Mouse (Mus musculus) liver, embryonic 12.5 days (tissue): Measurements from ENCODE around the gene Utp11. TPM values are rescaled to one million over a fixed set of nuclear protein-coding genes. Genes with fewer than 3 reads are reported as not detected.

ENCODE experiments used
- ATAC-seq: fragments of 200-750 bp; cut with Nextera tagmentation; 2 replicates; pipeline ENCODE4 v1.8.0; 2017; ENCODE audit warnings: moderate number of reproducible peaks, mild to moderate bottlenecking, moderate library complexity
- H3K27ac ChIP-seq: fragments of 300-500 bp; sonication (generic); 2 replicates; pipeline ENCODE4 v1.5.1; 2016; ENCODE audit warnings: mild to moderate bottlenecking
- H3K27me3 ChIP-seq: fragments of 300-500 bp; sonication (generic); replicated peaks from 2 replicates; pipeline ENCODE4 v1.6.1; 2016; ENCODE audit warnings: mild to moderate bottlenecking, moderate library complexity
- H3K36me3 ChIP-seq: fragments of 300-500 bp; sonication (generic); 2 replicates; pipeline ENCODE4 v1.6.1; 2016; ENCODE audit warnings: mild to moderate bottlenecking, moderate library complexity
- H3K4me1 ChIP-seq: fragments of 300-500 bp; sonication (generic); 2 replicates; pipeline ENCODE4 v1.6.1; 2016
- H3K4me2 ChIP-seq: fragments of 300-500 bp; sonication (generic); 2 replicates; pipeline ENCODE4 v1.6.1; 2016; ENCODE audit warnings: mild to moderate bottlenecking, moderate library complexity
- H3K4me3 ChIP-seq: fragments of 300-500 bp; sonication (generic); 2 replicates; pipeline ENCODE4 v1.5.1; 2016; ENCODE audit warnings: mild to moderate bottlenecking, moderate library complexity
- H3K9ac ChIP-seq: fragments of 300-500 bp; sonication (generic); 2 replicates; pipeline ENCODE4 v1.6.1; 2016; ENCODE audit warnings: mild to moderate bottlenecking, moderate library complexity
- H3K9me3 ChIP-seq: fragments of 300-500 bp; sonication (generic); replicated peaks from 2 replicates; pipeline ENCODE4 v1.6.1; 2016; ENCODE audit warnings: mild to moderate bottlenecking, moderate library complexity
- WGBS: fragments of 180-500 bp; shearing (Covaris S2); methylation state at CpG from one replicate; pipeline ENCODE4 v1.1.7; 2016; ENCODE audit not compliant: insufficient replicate concordance; 5-methylcytosine and 5-hydroxymethylcytosine counted together
- polyA plus RNA-seq: library from polyadenylated mRNA; unstranded; fragments of >200 nt; fragmentation: Nextera tagmentation; extraction: Ambion mirVana; gene quantifications from 2 replicates; pipeline ENCODE4 v1.2.1, GENCODE M21; 2016

The Utp11 gene
- polyA plus RNA-seq, 1 experiment from 2014 or later = 51.4 TPM

DNA sequence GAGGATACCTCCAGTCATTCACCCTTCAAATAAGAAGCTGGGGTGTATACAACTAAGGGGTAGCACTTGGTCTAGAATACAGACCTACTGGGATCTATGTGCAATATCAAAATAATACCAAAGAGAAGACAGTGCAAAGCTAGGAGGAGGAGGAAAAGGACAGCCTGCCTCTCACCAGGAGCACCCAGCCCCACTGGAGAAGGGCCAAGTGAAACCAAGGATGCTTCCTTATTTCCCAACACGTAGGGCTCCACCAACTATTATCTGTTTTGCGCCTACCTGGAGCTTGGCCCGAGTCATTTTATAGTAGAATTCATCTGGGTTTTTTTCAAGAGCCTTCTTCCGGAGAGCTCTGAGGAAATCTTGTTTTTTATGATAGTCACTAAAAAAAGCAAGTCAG is 9.9 kb downstream of the Utp11 start:
- H3K27me3 ChIP-seq = no peaks in the 10 kb centered on the region
- peaks cover 90% of the 10 kb centered on the region for H3K36me3 ChIP-seq
- peaks cover 11% of the 10 kb centered on the region; the same call in 1 of the 2 replicates for H3K4me1 ChIP-seq
- no peak overlapping the region for H3K4me2 ChIP-seq
- no peak overlapping the region for H3K27ac ChIP-seq
- H3K9me3 ChIP-seq = no peaks in the 10 kb centered on the region
- H3K9ac ChIP-seq = no peak overlapping the region
- H3K4me3 ChIP-seq = no peak overlapping the region
- no peak for ATAC-seq
- WGBS = 83% methylated on average over 4 of the region's 4 CpGs

DNA sequence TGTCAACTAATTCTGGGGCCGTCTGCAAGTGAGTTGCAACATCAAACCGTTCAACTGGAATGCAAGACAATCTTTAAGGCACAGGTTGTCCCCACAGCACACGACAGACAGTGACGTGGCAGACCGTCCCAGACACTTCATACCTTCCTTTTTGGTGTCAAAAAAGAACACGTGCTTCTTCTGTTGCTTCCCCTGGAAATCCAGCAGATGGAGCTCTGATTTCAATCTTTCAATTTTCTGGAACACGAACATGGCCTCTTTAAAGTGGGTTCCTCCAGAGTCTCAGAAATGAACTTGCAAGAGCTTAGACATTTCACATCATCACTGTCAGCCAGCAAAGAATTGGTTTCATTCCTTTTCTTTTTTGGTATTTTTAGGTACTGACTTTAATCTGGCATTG is 11.1 kb downstream of the Utp11 start:
- 67% methylated on average over 7 of the region's 7 CpGs for WGBS
- ATAC-seq = no peak
- H3K4me1 ChIP-seq = peaks cover 11% of the 10 kb centered on the region; the same call in 1 of the 2 replicates
- no peak overlapping the region for H3K9ac ChIP-seq
- no peaks in the 10 kb centered on the region for H3K27me3 ChIP-seq
- no peak overlapping the region for H3K4me2 ChIP-seq
- no peak overlapping the region for H3K4me3 ChIP-seq
- H3K9me3 ChIP-seq = no peaks in the 10 kb centered on the region
- H3K27ac ChIP-seq = no peak overlapping the region
- H3K36me3 ChIP-seq = peaks cover 91% of the 10 kb centered on the region

DNA sequence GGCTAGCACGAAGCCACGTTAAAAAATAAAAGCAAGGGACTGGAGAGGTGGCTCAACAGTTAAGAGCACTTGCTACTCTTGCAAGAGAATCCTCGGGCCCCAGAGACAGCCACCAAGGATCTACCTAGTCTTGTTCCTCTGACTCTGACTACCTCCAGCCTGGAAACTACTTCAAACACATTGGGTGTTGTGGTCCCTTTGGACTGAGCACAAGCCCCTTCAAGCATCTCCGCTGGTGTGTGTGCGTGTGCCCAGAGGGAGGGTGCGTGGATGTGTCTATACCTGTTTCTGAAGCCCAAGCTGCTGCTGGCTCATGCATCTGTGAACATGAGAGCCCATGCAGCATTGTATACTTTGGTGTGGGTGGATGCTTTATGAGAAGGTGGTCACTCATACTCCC is 17.4 kb downstream of the Utp11 start:
- peaks cover 48% of the 10 kb centered on the region for H3K36me3 ChIP-seq
- ATAC-seq = no peak
- H3K27me3 ChIP-seq = peaks cover 39% of the 10 kb centered on the region
- H3K27ac ChIP-seq = no peak overlapping the region
- H3K9ac ChIP-seq = no peak overlapping the region
- no peak overlapping the region for H3K4me3 ChIP-seq
- no peaks in the 10 kb centered on the region; the same call in 1 of the 2 replicates for H3K4me1 ChIP-seq
- H3K4me2 ChIP-seq = no peak overlapping the region
- 76% methylated on average over 6 of the region's 6 CpGs for WGBS
- no peaks in the 10 kb centered on the region for H3K9me3 ChIP-seq

DNA sequence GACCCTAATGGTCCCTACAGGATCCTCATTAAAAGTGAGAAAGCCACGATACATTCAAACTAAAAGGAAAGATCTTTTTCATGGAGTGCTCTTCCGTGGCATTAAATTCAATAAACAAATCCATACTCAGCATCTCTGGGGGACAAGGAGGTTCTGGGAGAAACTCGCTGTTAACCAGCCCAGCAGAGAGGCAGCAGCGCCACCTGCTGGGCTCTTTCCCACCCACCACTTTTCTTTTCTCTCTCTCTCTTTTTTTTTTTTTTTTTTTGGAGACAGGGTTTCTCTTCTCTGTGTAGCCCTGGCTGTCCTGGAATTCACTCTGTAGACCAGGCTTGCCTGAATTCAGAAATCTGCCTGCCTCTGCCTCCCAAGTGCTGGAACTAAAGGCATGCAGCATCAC is 18.4 kb downstream of the Utp11 start:
- H3K27me3 ChIP-seq = peaks cover 48% of the 10 kb centered on the region
- H3K27ac ChIP-seq = no peak overlapping the region
- no peak overlapping the region for H3K9ac ChIP-seq
- no peaks in the 10 kb centered on the region for H3K9me3 ChIP-seq
- ATAC-seq = no peak
- H3K4me2 ChIP-seq = no peak overlapping the region
- no peak overlapping the region for H3K4me3 ChIP-seq
- no peaks in the 10 kb centered on the region; the same call in 1 of the 2 replicates for H3K4me1 ChIP-seq
- WGBS = 4% methylated on average over 4 of the region's 4 CpGs
- peaks cover 39% of the 10 kb centered on the region for H3K36me3 ChIP-seq

DNA sequence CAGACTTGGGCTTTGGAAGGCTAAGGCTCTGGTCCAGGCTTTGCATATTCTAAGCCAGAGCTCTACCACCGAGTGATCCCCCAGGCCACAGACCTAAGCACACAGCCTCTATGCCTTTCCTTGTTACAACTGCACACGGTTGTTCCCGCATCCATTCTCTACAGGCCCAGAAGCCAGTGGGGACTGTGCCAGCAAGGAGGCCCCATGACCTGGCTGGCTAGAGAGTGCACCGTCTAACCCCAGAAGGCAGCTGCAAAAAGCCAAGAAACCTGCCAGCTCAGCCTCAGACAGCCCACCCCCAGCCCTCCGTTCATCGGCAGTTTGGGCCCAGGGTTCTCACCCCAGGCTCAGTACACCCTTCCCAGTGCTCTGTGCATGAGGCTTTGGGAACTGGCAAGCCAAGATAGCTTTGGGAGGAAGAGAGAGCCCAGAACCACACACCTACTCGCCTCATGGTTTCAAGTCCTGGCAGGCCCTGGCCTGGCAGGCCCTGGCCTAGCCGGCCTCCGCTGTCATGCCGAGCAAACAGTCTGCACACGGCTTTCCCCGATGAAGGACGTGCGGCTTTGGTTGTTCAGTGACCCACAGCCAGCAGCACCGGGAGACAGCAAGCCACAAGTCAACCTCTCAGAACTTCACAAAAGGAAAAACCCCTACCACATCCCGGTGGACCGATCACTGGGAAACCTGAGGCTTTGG is 18.9 kb downstream of the Utp11 start:
- H3K27ac ChIP-seq = no peak overlapping the region
- WGBS = 74% methylated on average over 17 of the region's 17 CpGs
- H3K36me3 ChIP-seq = peaks cover 34% of the 10 kb centered on the region
- no peak overlapping the region for H3K9ac ChIP-seq
- ATAC-seq = peak; percentile 22; the same call in 1 of the 2 replicates
- H3K4me2 ChIP-seq = no peak overlapping the region
- no peaks in the 10 kb centered on the region for H3K9me3 ChIP-seq
- no peaks in the 10 kb centered on the region; the same call in 1 of the 2 replicates for H3K4me1 ChIP-seq
- peaks cover 51% of the 10 kb centered on the region for H3K27me3 ChIP-seq
- H3K4me3 ChIP-seq = no peak overlapping the region

DNA sequence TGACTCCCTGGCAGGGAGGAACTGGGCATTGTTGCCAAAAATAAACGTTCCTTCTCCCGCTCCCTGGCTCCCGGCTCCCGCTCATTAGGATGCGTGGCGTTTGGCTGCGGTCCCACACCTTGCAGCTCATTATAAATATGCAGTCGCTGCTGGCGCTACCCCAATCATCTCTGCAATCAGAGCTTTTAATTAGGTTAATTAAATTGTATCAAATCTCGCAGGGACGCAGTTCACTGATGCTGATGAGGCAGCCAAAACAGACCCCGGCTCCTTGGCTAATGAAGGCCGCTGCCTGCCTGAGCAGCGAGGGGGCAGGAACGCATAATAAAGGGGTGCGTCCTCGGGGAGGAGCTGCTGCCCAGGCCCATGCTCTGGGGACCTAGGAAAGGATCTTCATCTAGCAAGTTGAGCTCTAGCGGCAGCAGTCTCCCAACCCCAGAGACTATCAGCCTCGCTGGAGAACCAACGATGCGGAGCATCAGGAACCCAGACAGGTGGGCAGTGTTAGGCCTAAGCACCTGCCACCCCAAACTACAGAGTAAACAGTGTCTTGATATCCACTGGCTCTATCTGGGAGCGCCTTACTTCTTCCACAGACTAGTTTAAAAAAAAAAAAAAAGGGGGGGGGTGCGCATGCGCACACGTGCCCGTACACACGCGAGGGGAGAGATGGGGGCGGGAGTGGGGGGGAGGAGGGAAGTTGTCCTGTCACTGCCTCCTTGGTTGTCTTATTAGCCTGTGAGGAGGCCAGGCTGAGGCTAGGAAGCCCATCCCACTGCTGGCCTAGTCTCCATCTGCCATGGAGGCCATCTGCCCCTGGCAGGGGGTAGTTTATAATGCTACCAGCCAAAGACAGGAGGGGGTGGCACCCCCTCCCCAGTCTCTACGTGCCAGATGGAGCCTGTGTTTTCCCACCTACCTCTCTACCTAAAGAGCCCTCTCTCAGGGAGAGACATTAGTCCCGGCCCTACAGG is 20.8 kb downstream of the Utp11 start:
- 9% methylated on average over 25 of the region's 31 CpGs for WGBS
- H3K9ac ChIP-seq = no peak overlapping the region
- H3K36me3 ChIP-seq = peaks cover 15% of the 10 kb centered on the region; the same call in 1 of the 2 replicates
- 0 out of 2 replicates have a peak overlapping the region, but pooled peaks have one; percentile 6 for H3K4me3 ChIP-seq
- H3K27ac ChIP-seq = no peak overlapping the region
- H3K4me2 ChIP-seq = peak overlapping the region; percentile 29
- ATAC-seq = no peak
- no peaks in the 10 kb centered on the region; the same call in 1 of the 2 replicates for H3K4me1 ChIP-seq
- no peaks in the 10 kb centered on the region for H3K9me3 ChIP-seq
- H3K27me3 ChIP-seq = peaks cover 70% of the 10 kb centered on the region

DNA sequence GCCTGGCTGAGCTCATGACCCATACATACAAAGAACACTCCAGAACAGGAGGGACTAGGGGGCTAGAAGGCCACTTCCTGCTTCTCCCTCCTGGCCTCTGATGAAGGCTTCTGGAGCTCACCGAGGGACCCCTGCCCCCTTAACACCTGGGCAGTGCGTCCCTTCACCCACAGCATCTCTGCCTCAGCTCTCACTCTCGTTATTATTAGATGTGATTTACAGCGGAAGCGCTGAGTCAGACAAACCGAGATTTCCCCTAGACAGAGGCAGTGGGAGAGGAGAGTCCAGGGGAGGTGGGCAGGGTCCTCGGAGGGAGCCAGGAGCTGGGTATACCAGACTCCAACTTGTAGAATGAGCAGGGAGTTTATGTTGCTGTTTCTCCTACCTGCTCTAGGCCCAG is 21.8 kb downstream of the Utp11 start:
- 17% methylated on average over 7 of the region's 7 CpGs for WGBS
- H3K27me3 ChIP-seq = peaks cover 80% of the 10 kb centered on the region

DNA sequence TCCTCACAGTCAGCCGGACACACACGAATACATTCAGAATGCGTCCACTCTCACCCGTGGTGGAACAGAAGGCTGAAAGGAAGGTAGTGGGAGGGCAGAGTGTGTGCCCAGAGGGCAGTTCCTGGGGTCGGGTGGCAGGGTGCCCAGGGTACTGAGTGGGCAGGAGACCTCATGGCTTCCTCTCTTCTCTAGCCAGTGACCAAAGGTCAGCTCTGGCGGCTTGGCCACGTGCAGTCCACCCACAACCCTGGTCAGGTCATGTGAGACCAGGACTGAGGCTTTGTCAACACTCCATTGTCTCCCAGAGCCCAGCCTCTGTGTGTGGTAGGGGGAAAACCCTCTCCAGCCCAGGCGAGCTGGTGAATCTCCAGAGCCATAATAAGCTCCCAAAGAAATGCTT is 23.2 kb downstream of the Utp11 start:
- 56% methylated on average over 8 of the region's 8 CpGs for WGBS
- Histone ChIP-seq H3K4me2 (no peak overlapping the region), H3K27ac (no peak overlapping the region), H3K9ac (no peak overlapping the region), H3K36me3 (no peaks in the 10 kb centered on the region), H3K4me1 (no peaks in the 10 kb centered on the region; the same call in 1 of the 2 replicates), H3K9me3 (no peaks in the 10 kb centered on the region), H3K27me3 (peaks cover 94% of the 10 kb centered on the region), H3K4me3 (no peak overlapping the region)
- ATAC-seq = no peak

More for the DNA sequence above, 21.8 kb downstream of the Utp11 start:
- Histone ChIP-seq H3K36me3 (peaks cover 6% of the 10 kb centered on the region; the same call in 1 of the 2 replicates), H3K4me3 (no peak overlapping the region), H3K4me2 (no peak overlapping the region), H3K9ac (no peak overlapping the region), H3K27ac (no peak overlapping the region), H3K4me1 (no peaks in the 10 kb centered on the region; the same call in 1 of the 2 replicates), H3K9me3 (no peaks in the 10 kb centered on the region)
- ATAC-seq = no peak

DNA sequence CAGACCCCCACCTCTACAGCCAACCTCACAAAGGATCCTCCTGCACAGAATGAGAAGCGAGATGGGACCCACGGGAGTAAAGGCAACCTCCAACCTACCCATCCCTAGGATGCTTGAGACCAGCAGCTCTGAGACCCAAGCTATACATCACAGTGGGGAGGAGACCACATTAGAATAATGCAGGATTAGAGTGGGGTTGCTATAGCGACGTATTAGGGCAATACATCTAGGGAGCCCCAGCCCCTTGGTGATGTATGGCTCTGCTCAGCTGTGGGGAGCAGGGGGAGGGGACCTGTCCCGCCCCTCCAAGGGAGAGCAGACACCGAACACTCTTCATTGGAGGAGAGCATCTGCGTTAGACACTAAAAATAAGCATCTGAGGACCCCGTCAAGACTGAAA is 25.3 kb downstream of the Utp11 start:
- Histone ChIP-seq H3K4me2 (no peak overlapping the region), H3K9me3 (no peaks in the 10 kb centered on the region), H3K27ac (no peak overlapping the region), H3K4me1 (no peaks in the 10 kb centered on the region; the same call in 1 of the 2 replicates), H3K27me3 (peaks cover 98% of the 10 kb centered on the region), H3K36me3 (no peaks in the 10 kb centered on the region), H3K9ac (no peak overlapping the region), H3K4me3 (no peak overlapping the region)
- ATAC-seq = peak; percentile 11; the same call in 1 of the 2 replicates
- 18% methylated on average over 8 of the region's 8 CpGs for WGBS

DNA sequence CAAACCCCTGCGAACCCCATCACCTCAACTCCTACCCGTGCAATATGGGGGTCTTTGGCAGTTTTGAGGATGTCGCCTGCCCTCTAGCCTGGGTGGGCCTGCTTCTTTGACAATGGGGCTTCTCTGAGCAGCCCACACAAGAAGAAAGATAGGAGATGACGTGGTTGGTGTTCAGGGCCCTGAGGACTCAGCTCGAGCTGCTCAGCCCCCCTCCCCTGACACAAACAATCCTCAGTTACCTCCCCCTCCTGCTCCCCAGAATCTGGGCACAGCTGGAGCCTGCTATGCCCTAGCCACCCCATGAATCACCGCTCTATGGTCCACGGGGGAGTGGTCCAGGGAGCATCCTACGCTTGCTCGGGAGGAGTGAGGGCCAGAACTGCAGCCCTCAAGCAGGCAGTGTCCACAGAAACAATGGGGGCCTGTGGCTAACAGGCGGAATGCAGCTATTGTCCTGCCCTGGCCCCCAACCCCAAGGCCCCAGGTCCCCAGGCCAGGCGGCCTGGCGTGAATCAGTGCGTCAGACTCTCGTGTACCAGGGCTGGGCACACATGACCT is 25.8 kb downstream of the Utp11 start:
- Histone ChIP-seq H3K9ac (no peak overlapping the region), H3K36me3 (no peaks in the 10 kb centered on the region), H3K4me1 (no peaks in the 10 kb centered on the region; the same call in 1 of the 2 replicates), H3K27ac (no peak overlapping the region), H3K27me3 (peaks cover 98% of the 10 kb centered on the region), H3K9me3 (no peaks in the 10 kb centered on the region), H3K4me3 (no peak overlapping the region), H3K4me2 (no peak overlapping the region)
- ATAC-seq = no peak
- 35% methylated on average over 14 of the region's 14 CpGs for WGBS

DNA sequence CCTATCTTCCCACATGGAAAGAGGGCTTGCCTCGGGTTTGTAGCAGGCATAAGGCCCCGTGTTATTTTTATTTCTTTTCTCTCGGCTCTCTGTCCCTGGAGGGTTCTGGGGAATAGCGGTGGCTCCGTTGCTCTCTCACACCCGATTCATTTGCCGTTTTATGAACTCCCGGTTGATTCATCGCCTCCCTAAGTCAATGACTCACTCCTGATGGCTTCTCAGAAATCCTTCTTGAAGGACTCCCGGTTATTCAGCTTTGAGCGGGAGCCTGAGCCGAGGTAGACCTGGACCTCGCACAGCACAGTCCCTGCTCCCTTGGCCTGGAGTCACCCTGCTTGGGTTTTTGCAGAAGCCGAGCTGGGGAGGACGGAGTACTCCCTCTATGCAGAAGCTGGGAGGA is 28.8 kb downstream of the Utp11 start:
- WGBS = 70% methylated on average over 15 of the region's 15 CpGs
- H3K9me3 ChIP-seq = no peaks in the 10 kb centered on the region
- no peak for ATAC-seq
- no peak overlapping the region for H3K27ac ChIP-seq
- H3K4me3 ChIP-seq = no peak overlapping the region
- H3K27me3 ChIP-seq = peaks cover 100% of the 10 kb centered on the region
- no peaks in the 10 kb centered on the region for H3K36me3 ChIP-seq
- no peaks in the 10 kb centered on the region for H3K4me1 ChIP-seq
- H3K9ac ChIP-seq = no peak overlapping the region
- no peak overlapping the region for H3K4me2 ChIP-seq
